1 mouse cellular context compared by ENCODE assay signal in genomic region chr2:119294411-119294810, GRCm38 (mm10).
TF ChIP-seq lines count a peak whose summit lies in the region.

No protein-coding gene starts in this region.

TF ChIP-seq in ES-E14, 5 proteins besides CTCF, POLR2A, EP300 and RAD21 (continued from another document):
- TF ChIP-seq ZC3H11A (IDR thresholded peaks at IDR 0.05; ENCODE audit: borderline replicate concordance, low read depth, low read length) = no peak
